Comparison of ENCODE assay signal across 8 mouse cellular contexts in the genomic region with DNA sequence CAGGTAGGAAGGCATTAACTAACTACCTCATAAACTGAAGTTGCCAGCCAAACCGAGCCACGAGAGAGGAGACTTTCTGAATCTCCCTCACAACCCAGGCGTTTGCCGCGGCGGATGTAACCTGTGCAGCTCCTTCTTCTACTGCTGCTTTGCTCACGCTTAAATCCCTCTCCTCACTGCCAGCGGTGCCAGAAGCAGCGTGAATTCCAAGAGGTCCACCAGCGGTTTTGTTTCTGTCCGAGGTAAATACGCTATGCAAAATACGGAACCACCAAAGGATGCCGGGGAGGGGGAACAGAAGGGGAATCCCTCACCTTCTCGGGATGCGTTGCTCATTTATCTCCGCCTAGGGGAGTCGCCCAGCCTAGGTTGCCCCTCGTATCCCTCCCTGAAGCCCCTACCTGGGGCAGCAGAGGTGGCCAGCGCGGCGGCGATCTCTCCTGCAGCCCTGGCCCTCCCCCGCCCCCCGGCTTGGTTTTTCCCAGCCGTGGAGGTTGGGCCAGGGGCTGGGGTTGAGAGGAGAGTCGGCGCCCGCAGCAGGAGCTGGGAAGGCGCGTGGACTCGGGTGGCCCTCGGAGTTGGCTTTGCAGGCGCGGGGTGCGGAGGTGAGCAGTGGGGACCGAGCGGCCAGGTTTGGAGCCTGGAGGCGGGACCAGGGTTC. TPM values are rescaled to one million over a fixed set of nuclear protein-coding genes. Genes with fewer than 3 reads are reported as not detected.
DNase-seq lines count a peak whose midpoint lies in the region; ATAC-seq and TF ChIP-seq lines count a peak whose summit lies in the region.
"Had no signal": no experiment of that assay in that cellular context is flagged by ENCODE, and none has a peak within 500 bp of the region (broad histone marks: within the 10 kb centered on the region; RNA-seq: fewer than 3 reads in every experiment).

Gene Tpbg, plus strand, starts transcription at position 30 of the 661 bp plus-strand sequence.

- under 1% methylated on average over 39 of the region's 39 CpGs for WGBS in forebrain, postnatal 0 days
- under 1% methylated on average over 38 of the region's 39 CpGs for WGBS in hindbrain, embryonic 12.5 days

- ATAC-seq in forebrain, postnatal 0 days: peak; percentile 73
- ATAC-seq in hindbrain, embryonic 12.5 days (ENCODE audit: low FRiP score): peak; percentile 80

- intact Hi-C loops in left cerebral cortex, postnatal 4 days (cut with DNase I): loop anchor here (5.0 kb wide), 1 partner anchor 610 kb away; no protein-coding TSS in a partner anchor

- peak within 1 kb of the TSS; percentile 59 for H3K27ac ChIP-seq in forebrain, postnatal 0 days (ENCODE audit: low read depth, low read length)
- peak within 1 kb of the TSS; percentile 82 for H3K27ac ChIP-seq in hindbrain, embryonic 12.5 days
- H3K27ac ChIP-seq in testis, adult 2 months (ENCODE audit: control insufficient read depth, insufficient read depth, low read depth, low read length): no peak within 1 kb of the TSS
- H3K27ac ChIP-seq: macrophage had no signal

- no peak for TF ChIP-seq CTCF in brain, embryonic 14.5 days (IDR thresholded peaks at IDR 0.05; ENCODE audit: borderline replicate concordance, extremely low read depth, insufficient read depth, insufficient read length)
- TF ChIP-seq CTCF in forebrain, postnatal 0 days (IDR thresholded peaks at IDR 0.05; ENCODE audit: low read depth): no peak
- no peak for TF ChIP-seq CTCF in testis, adult 2 months (IDR thresholded peaks at IDR 0.05; ENCODE audit: control insufficient read depth, insufficient read depth, insufficient replicate concordance, low read depth, low read length)

- peak within 1 kb of the TSS; percentile 57 for H3K9ac ChIP-seq in forebrain, postnatal 0 days
- peak within 1 kb of the TSS; percentile 81 for H3K9ac ChIP-seq in hindbrain, embryonic 12.5 days

- no peaks in the 10 kb centered on the region for H3K9me3 ChIP-seq in forebrain, postnatal 0 days (ENCODE audit: low read length)
- no peaks in the 10 kb centered on the region for H3K9me3 ChIP-seq in hindbrain, embryonic 12.5 days (replicated peaks)

- peak; percentile 36 for DNase-seq in WW6 (ENCODE audit: low read depth, low spot score)
- DNase-seq in brain, embryonic 14.5 days (ENCODE audit: low read depth): peak; percentile 81
- DNase-seq in forebrain, postnatal 0 days: peak; percentile 61
- DNase-seq in left cerebral cortex, postnatal 4 days: peak; percentile 68
- DNase-seq in mesoderm, embryonic 11.5 days (ENCODE audit: low read depth, low spot score): peak; percentile 70

- H3K36me3 ChIP-seq in forebrain, postnatal 0 days (ENCODE audit: insufficient read depth): no peaks in the 10 kb centered on the region
- no peaks in the 10 kb centered on the region; the same call in 1 of the 2 replicates for H3K36me3 ChIP-seq in hindbrain, embryonic 12.5 days
- no peaks in the 10 kb centered on the region for H3K36me3 ChIP-seq in testis, adult 2 months (ENCODE audit: control insufficient read depth, insufficient read depth, low read length)

- peak within 1 kb of the TSS; percentile 55 for H3K4me3 ChIP-seq in forebrain, postnatal 0 days (ENCODE audit: low read depth, low read length)
- peak within 1 kb of the TSS; percentile 73 for H3K4me3 ChIP-seq in hindbrain, embryonic 12.5 days
- H3K4me3 ChIP-seq in testis, adult 2 months (ENCODE audit: control insufficient read depth, low read depth, low read length): peak within 1 kb of the TSS; percentile 67

- H3K4me2 ChIP-seq in forebrain, postnatal 0 days (ENCODE audit: low read depth): peak within 1 kb of the TSS; percentile 93
- H3K4me2 ChIP-seq in hindbrain, embryonic 12.5 days (replicated peaks): peak within 1 kb of the TSS; percentile 93

- H3K27me3 ChIP-seq in forebrain, postnatal 0 days (ENCODE audit: insufficient read depth, low read length): peaks cover 8% of the 10 kb centered on the region; the same call in 1 of the 2 replicates
- peaks cover 7% of the 10 kb centered on the region; the same call in 1 of the 2 replicates for H3K27me3 ChIP-seq in hindbrain, embryonic 12.5 days
- no peaks in the 10 kb centered on the region for H3K27me3 ChIP-seq in testis, adult 2 months (ENCODE audit: control insufficient read depth, insufficient read depth, low read length)

- no peaks in the 10 kb centered on the region for H3K4me1 ChIP-seq in forebrain, postnatal 0 days (ENCODE audit: insufficient read depth)
- peaks cover 15% of the 10 kb centered on the region for H3K4me1 ChIP-seq in hindbrain, embryonic 12.5 days
- H3K4me1 ChIP-seq in testis, adult 2 months (ENCODE audit: control insufficient read depth, insufficient read depth, low read length): peaks cover 13% of the 10 kb centered on the region

- peak; percentile 53; the same call in 1 of the 2 replicates for TF ChIP-seq POLR2A in brain, embryonic 14.5 days (IDR thresholded peaks at IDR 0.05; ENCODE audit: borderline replicate concordance, extremely low read depth, insufficient read depth, insufficient read length, poor library complexity, severe bottlenecking)
- TF ChIP-seq POLR2A in testis, adult 2 months (IDR thresholded peaks at IDR 0.05; ENCODE audit: control insufficient read depth, low read depth, low read length): no peak

RNA-seq across cellular contexts. Expression of gene Tpbg, which starts in this region (rescaled TPM):
- 16.9 and 25.0 TPM in 2 replicates for polyA plus RNA-seq in brain, embryonic 14.5 days (2012; rRNA removed)
- total RNA-seq in forebrain, postnatal 0 days (2014; rRNA removed): 19.8 and 22.3 TPM in 2 replicates
- polyA plus RNA-seq in forebrain, postnatal 0 days (2015; fragmentation: Nextera tagmentation; extraction: Ambion mirVana): 10.4 and 13.1 TPM in 2 replicates
- 37.1 and 46.4 TPM in 2 replicates for polyA plus RNA-seq in hindbrain, embryonic 12.5 days (2016; fragmentation: Nextera tagmentation; extraction: Ambion mirVana)
- 10 to 100 TPM; 24.2 to 32.8 TPM for total RNA-seq in left cerebral cortex, postnatal 4 days (2021)
- polyA plus RNA-seq in testis, adult 2 months (2012; rRNA removed): 0.23 and 0.75 TPM in 2 replicates
- polyA plus RNA-seq: macrophage had no signal
